Mouse (Mus musculus): ENCODE measurements around the gene Tet3.

DNA sequence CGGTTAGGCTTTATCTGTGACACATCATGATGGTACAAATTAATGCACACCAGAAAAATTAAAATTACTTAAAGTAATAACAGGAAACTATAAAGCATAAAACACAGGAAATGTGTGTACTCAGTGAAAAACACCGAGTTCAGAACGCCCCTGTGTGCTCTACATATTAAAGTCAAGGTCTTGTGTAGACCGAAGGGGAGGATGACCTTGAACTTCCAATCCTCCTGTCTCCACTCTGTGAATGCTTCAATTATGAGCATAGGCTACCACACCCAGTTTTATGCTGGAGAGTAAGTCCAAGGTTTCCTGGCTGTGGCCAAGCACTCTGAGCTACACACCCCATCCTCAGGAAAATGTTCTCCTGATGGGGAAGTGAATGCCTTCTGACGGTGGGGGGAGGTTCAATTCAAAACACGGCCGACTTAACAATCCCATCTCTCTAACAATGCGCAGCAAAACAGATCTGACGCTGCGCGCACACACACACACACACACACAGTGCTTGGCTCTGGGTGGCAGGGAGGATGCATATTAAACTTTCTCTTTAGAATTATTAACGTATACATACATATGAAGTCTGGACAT is 43.4 kb downstream of the Tet3 start:
- TF ChIP-seq CTCF (IDR thresholded peaks at IDR 0.05; ENCODE audit: control insufficient read depth, insufficient read depth, insufficient replicate concordance, low read depth, low read length) (no peak), POLR2A (IDR thresholded peaks at IDR 0.05; ENCODE audit: control insufficient read depth, low read depth, low read length) (no peak)
